Mouse (Mus musculus): ENCODE measurements around the gene Thap3. TPM values are rescaled to one million over a fixed set of nuclear protein-coding genes. Genes with fewer than 3 reads are reported as not detected.
A peak's percentile ranks its signal among the peaks of the same experiment; 100 is the strongest.

The Thap3 gene
- polyA plus RNA-seq, 1 experiment from 2014 or later: 39.6 TPM

GRCm38 (mm10) chr4:151975441-151975840 lies 13.4 kb downstream of the Thap3 start:
- WGBS: 95% methylated on average over 3 of the region's 3 CpGs
- Histone ChIP-seq H3K4me2 (no peak overlapping the region), H3K36me3 (ENCODE audit: poor library complexity, severe bottlenecking) (peaks cover 75% of the 10 kb centered on the region), H3K4me3 (no peak overlapping the region), H3K27ac (no peak overlapping the region), H3K9ac (no peak overlapping the region), H3K9me3 (replicated peaks) (no peaks in the 10 kb centered on the region; the same call in 1 of the 2 replicates), H3K4me1 (no peaks in the 10 kb centered on the region), H3K27me3 (no peaks in the 10 kb centered on the region)
- no peak for ATAC-seq

- no peak for ATAC-seq
- no peak overlapping the region for H3K27ac ChIP-seq
- no peak overlapping the region for H3K9ac ChIP-seq
- no peak overlapping the region for H3K4me3 ChIP-seq
- H3K27me3 ChIP-seq: no peaks in the 10 kb centered on the region
- peaks cover 73% of the 10 kb centered on the region for H3K36me3 ChIP-seq (ENCODE audit: poor library complexity, severe bottlenecking)
- H3K9me3 ChIP-seq (replicated peaks): no peaks in the 10 kb centered on the region; the same call in 1 of the 2 replicates
- WGBS: 67% methylated on average over 10 of the region's 10 CpGs
- no peak overlapping the region for H3K4me2 ChIP-seq
- no peaks in the 10 kb centered on the region for H3K4me1 ChIP-seq
These were observed 16.4 kb downstream of the Thap3 start for GRCm38 (mm10) chr4:151972221-151972967.

GRCm38 (mm10) chr4:151968204-151968921 lies 20.4 kb downstream of the Thap3 start:
- no peak for ATAC-seq
- Histone ChIP-seq H3K9ac (no peak overlapping the region), H3K4me2 (no peak overlapping the region), H3K4me1 (no peaks in the 10 kb centered on the region), H3K27me3 (no peaks in the 10 kb centered on the region), H3K36me3 (ENCODE audit: poor library complexity, severe bottlenecking) (peaks cover 60% of the 10 kb centered on the region), H3K27ac (no peak overlapping the region), H3K9me3 (replicated peaks) (no peaks in the 10 kb centered on the region), H3K4me3 (no peak overlapping the region)
- 86% methylated on average over 26 of the region's 26 CpGs for WGBS

- ATAC-seq: no peak
- H3K4me1 ChIP-seq: no peaks in the 10 kb centered on the region
- WGBS: 89% methylated on average over 3 of the region's 3 CpGs
- H3K9ac ChIP-seq: no peak overlapping the region
- H3K27ac ChIP-seq: no peak overlapping the region; the same call in 1 of the 2 replicates
- H3K36me3 ChIP-seq (ENCODE audit: poor library complexity, severe bottlenecking): peaks cover 68% of the 10 kb centered on the region
- no peaks in the 10 kb centered on the region for H3K9me3 ChIP-seq (replicated peaks)
- H3K4me2 ChIP-seq: no peak overlapping the region
- H3K4me3 ChIP-seq: no peak overlapping the region
- H3K27me3 ChIP-seq: no peaks in the 10 kb centered on the region
These were observed 26.0 kb downstream of the Thap3 start for GRCm38 (mm10) chr4:151962817-151963216.

- H3K9ac ChIP-seq: no peak overlapping the region
- no peak for ATAC-seq
- no peaks in the 10 kb centered on the region for H3K9me3 ChIP-seq (replicated peaks)
- 96% methylated on average over 3 of the region's 3 CpGs for WGBS
- H3K27ac ChIP-seq: no peak overlapping the region
- no peaks in the 10 kb centered on the region for H3K4me1 ChIP-seq
- H3K36me3 ChIP-seq (ENCODE audit: poor library complexity, severe bottlenecking): peaks cover 87% of the 10 kb centered on the region
- H3K4me2 ChIP-seq: no peak overlapping the region
- no peaks in the 10 kb centered on the region for H3K27me3 ChIP-seq
- no peak overlapping the region for H3K4me3 ChIP-seq
These were observed 28.3 kb downstream of the Thap3 start for GRCm38 (mm10) chr4:151960513-151960854.

- H3K9me3 ChIP-seq (replicated peaks): no peaks in the 10 kb centered on the region
- no peak overlapping the region for H3K27ac ChIP-seq
- ATAC-seq: no peak
- WGBS: 93% methylated on average over 11 of the region's 11 CpGs
- peaks cover 88% of the 10 kb centered on the region for H3K36me3 ChIP-seq (ENCODE audit: poor library complexity, severe bottlenecking)
- H3K9ac ChIP-seq: no peak overlapping the region
- H3K4me2 ChIP-seq: no peak overlapping the region
- H3K27me3 ChIP-seq: no peaks in the 10 kb centered on the region
- H3K4me3 ChIP-seq: no peak overlapping the region
- no peaks in the 10 kb centered on the region for H3K4me1 ChIP-seq
These were observed 28.8 kb downstream of the Thap3 start for GRCm38 (mm10) chr4:151959849-151960512.

GRCm38 (mm10) chr4:151957584-151958315 lies 31.0 kb downstream of the Thap3 start:
- no peak overlapping the region for H3K9ac ChIP-seq
- no peaks in the 10 kb centered on the region for H3K27me3 ChIP-seq
- H3K4me2 ChIP-seq: no peak overlapping the region
- 89% methylated on average over 9 of the region's 9 CpGs for WGBS
- H3K27ac ChIP-seq: no peak overlapping the region
- no peak for ATAC-seq
- no peaks in the 10 kb centered on the region for H3K9me3 ChIP-seq (replicated peaks)
- no peak overlapping the region for H3K4me3 ChIP-seq
- H3K4me1 ChIP-seq: no peaks in the 10 kb centered on the region
- H3K36me3 ChIP-seq (ENCODE audit: poor library complexity, severe bottlenecking): peaks cover 86% of the 10 kb centered on the region

- Histone ChIP-seq H3K4me3 (no peak overlapping the region), H3K9ac (no peak overlapping the region), H3K9me3 (replicated peaks) (no peaks in the 10 kb centered on the region), H3K27me3 (no peaks in the 10 kb centered on the region), H3K27ac (no peak overlapping the region), H3K4me1 (no peaks in the 10 kb centered on the region), H3K36me3 (ENCODE audit: poor library complexity, severe bottlenecking) (peaks cover 89% of the 10 kb centered on the region), H3K4me2 (no peak overlapping the region)
- WGBS: 100% methylated on average over 1 of the region's 1 CpGs
- no peak for ATAC-seq
These were observed 33.0 kb downstream of the Thap3 start for GRCm38 (mm10) chr4:151955791-151956190.

GRCm38 (mm10) chr4:151953209-151953608 lies 35.6 kb downstream of the Thap3 start:
- peaks cover 74% of the 10 kb centered on the region for H3K36me3 ChIP-seq (ENCODE audit: poor library complexity, severe bottlenecking)
- WGBS: 92% methylated on average over 6 of the region's 6 CpGs
- H3K4me1 ChIP-seq: no peaks in the 10 kb centered on the region
- ATAC-seq: no peak
- H3K9me3 ChIP-seq (replicated peaks): no peaks in the 10 kb centered on the region
- H3K4me3 ChIP-seq: no peak overlapping the region
- H3K4me2 ChIP-seq: no peak overlapping the region
- no peak overlapping the region for H3K27ac ChIP-seq
- no peak overlapping the region for H3K9ac ChIP-seq
- H3K27me3 ChIP-seq: no peaks in the 10 kb centered on the region

GRCm38 (mm10) chr4:151948497-151949471 lies 40.0 kb downstream of the Thap3 start:
- Histone ChIP-seq H3K9ac (0 out of 2 replicates have a peak overlapping the region, but pooled peaks have one; percentile 37), H3K27me3 (no peaks in the 10 kb centered on the region), H3K4me1 (no peaks in the 10 kb centered on the region), H3K4me2 (no peak overlapping the region), H3K4me3 (no peak overlapping the region), H3K27ac (no peak overlapping the region), H3K36me3 (ENCODE audit: poor library complexity, severe bottlenecking) (peaks cover 40% of the 10 kb centered on the region), H3K9me3 (replicated peaks) (no peaks in the 10 kb centered on the region)
- 90% methylated on average over 14 of the region's 14 CpGs for WGBS
- ATAC-seq: no peak

GRCm38 (mm10) chr4:151946211-151946610 lies 42.6 kb downstream of the Thap3 start:
- 91% methylated on average over 11 of the region's 11 CpGs for WGBS
- Histone ChIP-seq H3K4me1 (no peaks in the 10 kb centered on the region), H3K27ac (no peak overlapping the region), H3K9me3 (replicated peaks) (no peaks in the 10 kb centered on the region), H3K36me3 (ENCODE audit: poor library complexity, severe bottlenecking) (peaks cover 14% of the 10 kb centered on the region), H3K4me2 (no peak overlapping the region), H3K9ac (no peak overlapping the region), H3K4me3 (no peak overlapping the region), H3K27me3 (no peaks in the 10 kb centered on the region)
- no peak for ATAC-seq

Data from forebrain, embryonic 13.5 days (tissue).